Mouse (Mus musculus) neural tube, embryonic 14.5 days (tissue): ENCODE measurements around the gene Micall2. TPM values are rescaled to one million over a fixed set of nuclear protein-coding genes. Genes with fewer than 3 reads are reported as not detected.
"Not testable (repeated sequence)": the region's sequence is repeated elsewhere in the genome, so short reads cannot be mapped to it uniquely, and the experiment has no call there.

Experiments used
- ATAC-seq: fragments of 200-750 bp; cut with Nextera tagmentation; 2 replicates; pipeline ENCODE4 v1.8.0; 2017; ENCODE audit warnings: low read depth, mild to moderate bottlenecking, moderate TSS enrichment, moderate library complexity
- H3K27ac ChIP-seq: fragments of 300-500 bp; sonication (generic); 2 replicates; pipeline ENCODE4 v1.5.1; 2014; ENCODE audit warnings: low read depth, mild to moderate bottlenecking, control low read depth, low read length, moderate library complexity, mixed read lengths
- H3K27me3 ChIP-seq: fragments of 300-500 bp; sonication (generic); 2 replicates; pipeline ENCODE4 v1.6.1; 2014; ENCODE audit warnings: low read length; ENCODE audit not compliant: control insufficient read depth, insufficient read depth
- H3K36me3 ChIP-seq: fragments of 300-500 bp; sonication (generic); 2 replicates; pipeline ENCODE4 v1.6.1; 2014; ENCODE audit warnings: low read length, mixed read lengths; ENCODE audit not compliant: control insufficient read depth, insufficient read depth
- H3K4me1 ChIP-seq: fragments of 300-500 bp; sonication (generic); 2 replicates; pipeline ENCODE4 v1.6.1; 2014; ENCODE audit warnings: low read length; ENCODE audit not compliant: control insufficient read depth, insufficient read depth
- H3K4me2 ChIP-seq: fragments of 300-500 bp; sonication (generic); 2 replicates; pipeline ENCODE4 v1.6.1; 2014; ENCODE audit warnings: mild to moderate bottlenecking, low read depth, low read length, control low read depth
- H3K4me3 ChIP-seq: fragments of 300-500 bp; sonication (generic); 2 replicates; pipeline ENCODE4 v1.5.1; 2014; ENCODE audit warnings: low read depth, low read length, control low read depth, mixed read lengths
- H3K9ac ChIP-seq: fragments of 300-500 bp; sonication (generic); replicated peaks from 2 replicates; pipeline ENCODE4 v1.6.1; 2014; ENCODE audit warnings: low read depth, mild to moderate bottlenecking, control low read depth, low read length, mixed read lengths
- H3K9me3 ChIP-seq: fragments of 300-500 bp; sonication (generic); 2 replicates; pipeline ENCODE4 v1.6.1; 2016; ENCODE audit warnings: low read length; ENCODE audit not compliant: control insufficient read depth
- WGBS: fragments of 180-500 bp; shearing (Covaris S2); extraction: QIAGEN DNeasy Blood & Tissue Kit; methylation state at CpG from one replicate; pipeline ENCODE4 v1.1.7; 2014; 5-methylcytosine and 5-hydroxymethylcytosine counted together
- polyA plus RNA-seq: library from polyadenylated mRNA; unstranded; fragments of >200 nt; fragmentation: Nextera tagmentation; extraction: Ambion mirVana; gene quantifications from 2 replicates; pipeline ENCODE4 v1.2.1, GENCODE M21; 2014

Micall2 gene
- polyA plus RNA-seq, 1 experiment from 2014 or later, result 9.1 TPM

DNA sequence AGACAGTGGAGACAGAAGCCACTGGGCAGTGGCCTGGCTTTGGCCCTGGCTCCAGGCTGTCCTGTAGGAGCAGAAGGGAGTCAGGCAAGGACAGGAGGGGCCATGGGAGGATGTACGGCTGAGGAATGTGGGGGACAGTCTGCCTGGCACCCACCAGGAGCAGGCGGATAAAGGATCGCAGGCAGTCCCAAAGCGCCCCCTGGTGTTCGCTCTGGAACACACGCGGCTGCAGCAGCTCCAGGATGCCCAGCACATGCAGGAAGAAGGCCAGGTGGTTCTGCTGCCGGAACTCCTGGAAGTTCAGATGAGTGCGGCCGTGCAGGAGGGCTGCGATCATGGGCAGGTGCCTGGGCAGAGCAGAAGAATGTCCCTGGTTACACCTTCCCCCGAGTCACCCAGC is 18.6 kb upstream of the Micall2 start:
- no peak overlapping the region for H3K27ac ChIP-seq
- ATAC-seq, result no peak
- H3K9me3 ChIP-seq, result no peaks in the 10 kb centered on the region
- no peak overlapping the region for H3K4me3 ChIP-seq
- WGBS, result 33% methylated on average over 12 of the region's 12 CpGs
- H3K36me3 ChIP-seq, result peaks cover 60% of the 10 kb centered on the region
- no peaks in the 10 kb centered on the region for H3K27me3 ChIP-seq
- H3K4me2 ChIP-seq, result no peak overlapping the region
- H3K4me1 ChIP-seq, result no peaks in the 10 kb centered on the region
- H3K9ac ChIP-seq, result no peak overlapping the region

DNA sequence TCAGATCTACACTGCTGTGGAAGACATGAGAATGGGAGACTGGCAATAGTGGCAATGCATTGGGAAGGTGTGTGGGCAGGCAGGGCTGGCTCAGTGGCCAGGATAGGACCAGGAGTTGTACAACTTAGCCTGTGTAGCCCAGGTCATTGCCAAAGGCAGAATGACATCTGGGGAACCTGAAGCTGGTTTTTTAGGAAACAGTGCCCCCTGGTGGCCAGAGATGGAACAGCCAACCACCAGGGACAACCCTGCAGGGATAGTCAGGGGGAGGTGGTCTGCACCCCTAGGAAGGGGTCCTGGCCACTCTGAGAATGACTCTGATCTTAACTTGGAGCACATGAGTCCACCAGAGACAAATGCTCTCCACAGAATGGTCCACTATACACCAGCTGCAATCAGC is 14.4 kb upstream of the Micall2 start:
- no peak overlapping the region for H3K4me3 ChIP-seq
- peaks cover 22% of the 10 kb centered on the region for H3K36me3 ChIP-seq
- no peaks in the 10 kb centered on the region for H3K4me1 ChIP-seq
- no peaks in the 10 kb centered on the region for H3K9me3 ChIP-seq
- no peak overlapping the region for H3K9ac ChIP-seq
- no peak overlapping the region for H3K4me2 ChIP-seq
- ATAC-seq, result peak; percentile 45
- H3K27ac ChIP-seq, result no peak overlapping the region
- H3K27me3 ChIP-seq, result no peaks in the 10 kb centered on the region

DNA sequence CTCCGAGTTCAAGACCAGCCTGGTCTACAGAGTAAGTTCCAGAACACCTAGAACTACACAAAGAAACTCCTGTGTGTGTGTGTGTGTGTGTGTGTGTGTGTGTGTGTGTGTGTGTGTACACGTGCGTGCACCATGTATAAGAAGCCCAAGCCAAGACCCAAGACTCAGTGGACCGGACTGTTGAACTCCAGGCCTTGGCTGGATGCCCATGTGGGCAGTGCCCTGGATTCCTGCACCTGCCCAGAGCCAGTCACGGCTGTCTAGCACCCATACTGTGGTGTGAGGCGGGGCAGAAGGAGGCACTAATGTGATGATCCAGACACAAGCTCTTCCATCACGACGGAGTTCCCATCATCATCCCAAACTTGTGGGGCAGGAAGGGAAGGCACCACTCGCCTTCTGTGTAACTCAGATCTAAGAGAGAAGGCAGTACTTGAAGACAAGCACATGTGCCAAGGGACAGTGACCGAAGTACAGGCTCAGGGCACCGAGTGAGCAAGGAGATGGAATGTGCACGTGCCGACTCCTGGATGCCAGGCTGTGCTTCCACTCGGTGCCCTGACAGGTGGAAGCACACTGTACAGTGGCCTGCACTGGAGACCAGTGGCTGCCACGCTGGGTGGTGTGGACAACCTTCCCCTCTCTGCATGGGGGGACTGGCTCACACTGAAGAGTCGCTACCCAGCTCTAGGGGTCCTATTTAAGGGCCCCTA is 13.4 kb upstream of the Micall2 start:
- Histone ChIP-seq H3K27ac (no peak overlapping the region), H3K4me1 (no peaks in the 10 kb centered on the region), H3K36me3 (peaks cover 16% of the 10 kb centered on the region), H3K9ac (no peak overlapping the region), H3K4me2 (no peak overlapping the region), H3K9me3 (no peaks in the 10 kb centered on the region), H3K4me3 (no peak overlapping the region), H3K27me3 (no peaks in the 10 kb centered on the region)
- ATAC-seq, result no peak
- WGBS, result 89% methylated on average over 16 of the region's 16 CpGs

DNA sequence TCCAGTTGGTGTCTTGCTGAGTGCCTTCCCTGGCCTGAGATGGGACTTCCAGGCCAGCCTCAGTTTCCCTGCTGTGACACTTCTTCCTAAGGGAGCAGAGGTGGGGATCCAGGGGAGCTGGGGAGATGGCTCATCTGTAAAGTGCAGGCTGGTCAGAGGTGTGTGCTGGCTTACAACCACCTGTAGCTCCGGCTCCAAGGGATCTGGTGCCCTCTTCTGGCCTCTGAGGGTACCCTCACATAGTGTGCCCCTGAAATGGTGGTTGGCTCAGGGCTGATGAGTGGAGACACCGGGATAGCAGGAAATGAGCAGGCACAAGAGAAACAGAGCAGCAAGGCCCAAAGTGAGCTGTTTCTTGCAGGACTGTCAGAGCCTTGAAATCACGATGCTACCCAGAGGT is 9.6 kb upstream of the Micall2 start:
- H3K27ac ChIP-seq, result no peak overlapping the region
- H3K27me3 ChIP-seq, result no peaks in the 10 kb centered on the region
- WGBS, result 8% methylated on average over 3 of the region's 3 CpGs
- no peak overlapping the region for H3K4me3 ChIP-seq
- no peaks in the 10 kb centered on the region for H3K9me3 ChIP-seq
- H3K4me2 ChIP-seq, result no peak overlapping the region
- no peaks in the 10 kb centered on the region for H3K36me3 ChIP-seq
- peak; percentile 65; the same call in 1 of the 2 replicates for ATAC-seq
- H3K9ac ChIP-seq, result no peak overlapping the region
- no peaks in the 10 kb centered on the region for H3K4me1 ChIP-seq

DNA sequence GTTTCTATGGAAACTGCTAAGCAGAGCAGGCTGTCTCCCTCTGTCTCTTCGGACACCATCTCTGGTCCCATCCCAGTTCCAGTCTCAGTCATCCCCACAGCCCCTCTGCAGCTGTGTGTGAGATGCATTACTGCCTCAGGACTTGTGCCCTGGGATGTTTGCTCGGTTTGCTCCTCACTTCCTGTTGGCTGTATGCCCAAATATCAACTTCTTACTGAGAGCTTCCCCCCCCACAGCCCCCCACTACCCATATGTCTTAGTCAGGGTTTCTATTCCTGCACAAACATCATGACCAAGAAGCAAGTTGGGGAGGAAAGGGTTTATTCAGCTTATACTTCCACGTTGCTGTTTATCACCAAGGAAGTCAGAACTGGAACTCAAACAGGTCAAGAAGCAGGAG is 6.5 kb upstream of the Micall2 start:
- 63% methylated on average over 3 of the region's 3 CpGs for WGBS
- not testable (repeated sequence) for H3K27ac ChIP-seq, H3K4me3 ChIP-seq, ATAC-seq, H3K36me3 ChIP-seq, H3K9ac ChIP-seq, H3K4me1 ChIP-seq, H3K9me3 ChIP-seq, H3K4me2 ChIP-seq, H3K27me3 ChIP-seq

DNA sequence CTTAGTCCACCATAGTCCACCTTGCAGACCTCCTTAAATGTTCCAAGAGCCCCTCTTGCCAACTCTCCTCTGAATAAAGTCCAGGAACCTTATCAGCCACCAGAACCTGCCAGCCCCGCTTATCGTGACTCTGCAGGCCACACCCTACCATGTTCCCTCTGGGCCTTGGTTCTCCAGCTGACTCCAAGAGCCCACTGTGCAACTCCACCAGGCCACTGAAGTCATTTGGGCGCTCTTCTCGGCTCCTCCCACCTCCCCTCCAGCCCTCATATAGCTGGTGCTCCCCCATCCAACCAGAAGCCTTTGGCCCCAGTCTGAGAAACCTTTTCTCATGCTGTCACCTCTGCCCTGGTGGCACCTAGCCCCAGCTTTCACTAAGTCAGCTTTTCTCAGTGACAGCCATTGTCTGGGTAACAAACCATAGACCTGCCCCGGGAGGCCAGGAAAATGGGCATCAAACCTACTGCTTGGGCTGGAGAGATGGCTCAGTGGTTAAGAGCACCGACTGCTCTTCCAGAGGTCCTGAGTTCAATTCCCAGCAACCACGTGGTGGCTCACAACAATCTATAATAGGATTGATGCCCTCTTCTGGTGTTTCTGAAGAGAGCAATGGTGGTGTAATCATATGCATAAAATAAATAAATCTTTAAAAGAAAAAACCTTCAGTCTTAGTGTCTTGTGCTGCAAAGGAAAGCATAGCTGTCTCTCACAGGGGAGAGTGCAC is 2.6 kb upstream of the Micall2 start:
- WGBS, result 73% methylated on average over 7 of the region's 7 CpGs
- no peak overlapping the region for H3K4me3 ChIP-seq
- no peaks in the 10 kb centered on the region for H3K36me3 ChIP-seq
- H3K9me3 ChIP-seq, result no peaks in the 10 kb centered on the region
- H3K27ac ChIP-seq, result no peak overlapping the region
- ATAC-seq, result no peak
- peaks cover 8% of the 10 kb centered on the region for H3K4me1 ChIP-seq
- H3K27me3 ChIP-seq, result peaks cover 4% of the 10 kb centered on the region; the same call in 1 of the 2 replicates
- H3K9ac ChIP-seq, result no peak overlapping the region
- H3K4me2 ChIP-seq, result no peak overlapping the region

DNA sequence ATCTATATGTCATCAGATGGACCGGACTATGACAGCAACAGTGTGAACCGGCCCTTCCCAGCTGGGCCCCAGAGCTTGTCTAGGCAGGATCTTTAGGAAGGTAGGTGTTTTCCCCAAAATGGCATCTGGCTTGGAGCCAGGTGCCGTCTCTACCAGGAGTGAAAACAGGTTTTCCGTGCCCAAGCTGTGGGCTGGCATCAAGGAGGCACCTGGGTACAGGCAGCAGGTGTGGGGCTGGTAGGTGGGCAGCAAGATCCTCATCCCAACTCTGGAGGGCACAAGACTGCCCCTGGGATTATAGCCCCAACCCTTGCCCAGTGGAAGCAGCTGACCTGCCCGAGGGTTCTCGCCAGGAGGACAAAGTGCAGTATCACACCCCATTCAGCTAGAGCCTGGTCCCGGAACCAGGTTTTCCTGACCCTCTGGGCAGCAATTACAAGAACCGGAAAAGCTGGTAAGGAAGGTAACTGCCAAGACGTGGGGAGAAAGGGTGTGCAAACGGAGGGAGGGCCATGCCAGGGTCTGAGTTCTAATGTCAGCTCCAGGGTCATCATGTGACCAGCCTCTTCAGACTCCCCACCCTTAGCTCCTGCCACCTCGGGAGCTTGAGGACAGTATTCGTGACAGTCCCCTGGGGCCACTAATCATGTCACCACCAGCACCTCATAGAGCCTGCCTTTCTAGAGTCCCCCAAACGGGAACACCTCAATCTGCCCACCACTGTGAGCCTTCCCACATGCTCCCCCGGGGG is 1.9 kb upstream of the Micall2 start:
- no peak overlapping the region for H3K9ac ChIP-seq
- no peaks in the 10 kb centered on the region for H3K9me3 ChIP-seq
- H3K27me3 ChIP-seq, result peaks cover 4% of the 10 kb centered on the region; the same call in 1 of the 2 replicates
- H3K4me1 ChIP-seq, result peaks cover 8% of the 10 kb centered on the region
- 83% methylated on average over 14 of the region's 14 CpGs for WGBS
- H3K4me3 ChIP-seq, result no peak overlapping the region
- no peak for ATAC-seq
- H3K27ac ChIP-seq, result no peak overlapping the region
- no peak overlapping the region for H3K4me2 ChIP-seq
- no peaks in the 10 kb centered on the region for H3K36me3 ChIP-seq

DNA sequence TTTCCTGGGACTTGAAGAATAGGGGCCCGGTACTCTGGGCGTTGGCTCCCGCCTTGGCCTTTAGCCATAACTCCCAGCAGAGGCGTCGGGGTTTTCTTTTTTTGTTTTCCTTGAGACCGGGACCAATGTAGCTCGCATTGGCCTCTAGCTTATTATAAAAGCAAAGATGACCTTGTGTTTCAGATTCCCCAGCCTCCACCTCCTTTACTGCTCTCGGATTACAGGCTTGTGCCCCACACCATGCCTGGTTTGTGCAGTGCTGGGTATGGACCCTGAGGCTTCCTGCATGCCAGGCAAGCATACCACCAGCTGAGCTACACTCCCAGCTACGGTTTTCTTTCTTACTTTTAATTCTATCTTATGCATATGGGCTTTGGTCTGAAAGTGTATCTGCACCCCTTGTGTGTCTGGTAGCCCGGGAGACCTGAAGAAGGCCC is 386 bp upstream of the Micall2 start:
- no peak overlapping the region; the same call in 1 of the 2 replicates for H3K4me3 ChIP-seq
- no peak overlapping the region for H3K27ac ChIP-seq
- ATAC-seq, result peak; percentile 34; the same call in 1 of the 2 replicates
- peak overlapping the region; percentile 86 for H3K4me2 ChIP-seq
- 9% methylated on average over 10 of the region's 10 CpGs for WGBS
- H3K36me3 ChIP-seq, result no peaks in the 10 kb centered on the region
- H3K4me1 ChIP-seq, result peaks cover 8% of the 10 kb centered on the region
- no peak overlapping the region; the same call in 1 of the 2 replicates for H3K9ac ChIP-seq
- no peaks in the 10 kb centered on the region for H3K9me3 ChIP-seq
- H3K27me3 ChIP-seq, result peaks cover 4% of the 10 kb centered on the region; the same call in 1 of the 2 replicates

DNA sequence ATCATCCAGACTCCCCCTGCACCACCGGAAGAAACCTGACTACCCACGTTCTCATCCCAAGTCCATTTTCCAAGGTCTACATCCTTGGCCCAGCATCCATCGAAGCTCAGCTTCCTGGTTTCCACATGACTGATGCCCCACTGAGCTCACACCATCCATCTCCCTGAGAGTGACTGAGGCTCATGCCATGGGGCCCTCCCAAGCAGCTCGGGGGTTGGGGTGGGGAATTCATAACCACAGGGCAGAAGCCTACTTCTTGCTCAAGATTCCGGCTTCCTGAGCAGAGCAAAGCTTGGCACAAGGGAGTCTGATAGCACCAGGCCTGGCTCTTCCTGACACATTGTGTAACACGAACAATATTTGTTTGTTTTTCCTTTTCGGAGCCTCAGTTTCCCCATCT is 1.4 kb downstream of the Micall2 start:
- WGBS, result 81% methylated on average over 7 of the region's 7 CpGs
- Histone ChIP-seq H3K9me3 (no peaks in the 10 kb centered on the region), H3K27me3 (peaks cover 4% of the 10 kb centered on the region; the same call in 1 of the 2 replicates), H3K4me2 (peak overlapping the region; percentile 86), H3K9ac (no peak overlapping the region), H3K27ac (no peak overlapping the region), H3K36me3 (no peaks in the 10 kb centered on the region), H3K4me1 (peaks cover 13% of the 10 kb centered on the region), H3K4me3 (no peak overlapping the region)
- ATAC-seq, result no peak
